Mouse (Mus musculus): ENCODE results near the gene Qrich1. TPM values are rescaled to one million over a fixed set of nuclear protein-coding genes. Genes with fewer than 3 reads are reported as not detected.

Gene Qrich1
- total RNA-seq, 2 experiments from 2014 or later, result 67.6 to 81.9 TPM

DNA sequence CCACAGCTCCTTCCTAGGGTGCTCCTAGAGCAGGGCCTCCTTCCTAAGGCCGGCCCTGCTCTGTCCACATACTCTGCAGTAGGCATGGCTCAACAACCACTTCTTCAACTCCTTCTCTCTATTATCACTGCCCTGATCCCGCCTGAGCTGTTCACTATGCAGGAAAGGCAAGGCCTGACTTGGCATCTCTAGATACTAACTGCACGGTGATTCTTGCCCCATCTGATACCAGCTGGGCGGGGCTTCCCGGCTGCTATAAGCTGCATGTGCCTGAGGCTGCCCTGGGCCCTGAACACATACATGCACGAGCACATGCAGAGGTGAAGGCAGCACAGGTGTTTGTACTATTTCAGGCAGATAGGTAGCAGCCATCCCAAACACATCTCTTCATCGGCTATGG is 47.5 kb downstream of the Qrich1 start:
- DNase-seq, result no peak

DNA sequence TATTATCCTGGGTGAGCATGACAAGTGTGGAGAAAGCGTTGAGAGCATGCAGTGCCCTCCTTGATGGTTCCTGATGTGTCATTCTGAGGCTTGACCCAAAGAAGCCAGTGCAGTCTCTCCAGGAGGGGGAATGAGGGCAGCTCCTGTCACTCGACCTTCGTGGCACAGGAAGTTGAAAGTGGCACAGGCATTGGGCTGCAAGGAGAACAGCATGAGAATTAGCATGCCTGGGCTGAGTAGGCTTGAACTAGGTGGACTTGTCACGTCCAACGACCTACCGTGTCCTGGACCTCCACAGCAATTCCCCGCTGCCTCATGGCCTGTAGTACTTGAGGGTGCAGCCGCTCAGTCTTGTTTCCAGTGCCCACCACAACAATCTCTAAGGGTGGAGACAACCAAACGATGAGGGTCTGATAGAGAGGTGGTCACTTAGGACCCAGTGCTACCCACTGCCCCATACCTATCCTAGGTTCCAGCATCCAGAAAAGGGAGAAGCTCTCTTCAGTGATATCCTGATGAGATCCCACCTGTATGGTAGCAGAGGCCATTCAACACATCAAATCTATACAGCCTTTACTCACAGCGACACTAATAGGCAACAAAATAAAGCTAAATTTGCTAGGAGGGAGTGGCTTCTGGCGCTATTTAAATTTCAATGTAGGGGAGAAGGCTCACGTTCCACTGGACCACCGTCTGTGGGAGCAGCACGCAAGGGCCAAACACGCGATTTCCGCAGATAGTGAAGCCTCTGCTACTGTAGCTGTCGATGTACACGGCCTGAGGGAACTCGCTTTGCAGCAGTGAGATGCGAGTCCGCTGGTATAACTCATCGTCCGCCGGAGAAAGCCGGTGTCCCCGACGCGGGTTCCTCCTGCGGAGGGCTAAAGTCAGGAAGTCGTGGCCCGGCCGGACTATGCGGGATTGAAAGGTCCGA is 49.5 kb downstream of the Qrich1 start:
- no peak for DNase-seq

DNA sequence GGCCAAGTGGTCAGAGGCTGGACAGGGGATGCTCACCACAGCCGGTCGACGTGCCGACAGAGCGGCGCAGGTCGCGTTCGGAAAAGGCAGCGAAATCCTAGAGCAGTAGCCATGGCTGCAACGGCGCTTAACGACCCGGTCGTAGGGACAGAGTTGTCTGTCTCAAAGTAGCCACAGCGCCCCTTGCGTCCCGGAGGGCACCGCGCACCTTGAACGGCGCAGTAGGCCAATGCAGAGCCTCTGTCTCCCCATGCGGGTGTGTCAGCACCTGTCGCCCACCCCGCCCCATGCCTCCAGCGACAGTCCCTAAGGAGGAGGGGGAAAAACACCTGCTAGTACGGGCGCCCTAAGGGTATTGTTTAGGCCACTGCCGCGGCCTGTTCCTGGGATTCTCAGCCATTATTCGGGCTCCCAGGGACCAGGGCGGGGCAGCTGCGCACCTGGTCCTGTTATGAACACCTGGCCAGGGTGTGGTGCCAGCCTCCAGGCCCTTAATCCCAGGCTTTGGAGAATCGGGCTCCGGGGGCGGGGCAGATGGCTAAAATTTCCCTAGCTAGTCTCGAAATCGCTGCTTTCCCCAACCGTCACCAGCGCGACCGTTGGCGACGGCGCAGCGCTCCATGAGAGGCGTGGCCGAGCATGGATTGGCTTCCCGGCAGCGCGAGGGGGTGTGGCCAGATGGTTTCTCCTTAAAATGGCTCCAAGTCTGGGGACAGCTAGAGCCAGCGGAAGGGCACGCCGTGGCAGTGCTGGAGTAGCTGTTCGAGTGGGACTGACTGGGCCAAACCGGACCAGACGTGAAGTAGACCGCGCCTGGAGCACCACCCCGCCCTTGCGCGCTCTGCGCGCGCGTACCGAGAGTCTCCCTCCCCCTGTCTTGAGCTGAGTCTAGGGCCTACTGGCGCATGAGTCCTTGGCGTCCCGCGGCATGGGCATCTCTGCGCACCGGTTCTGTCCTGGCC is 50.5 kb downstream of the Qrich1 start, which contains the start of gene Ndufaf3:
Gene Ndufaf3, minus strand, starts transcription at position 620 of the 962 bp plus-strand sequence.
- peak; percentile 95 for DNase-seq

GRCm38 (mm10) chr9:108567931-108568419 is 51.4 kb downstream of the Qrich1 start:
- DNase-seq, result no peak

DNA sequence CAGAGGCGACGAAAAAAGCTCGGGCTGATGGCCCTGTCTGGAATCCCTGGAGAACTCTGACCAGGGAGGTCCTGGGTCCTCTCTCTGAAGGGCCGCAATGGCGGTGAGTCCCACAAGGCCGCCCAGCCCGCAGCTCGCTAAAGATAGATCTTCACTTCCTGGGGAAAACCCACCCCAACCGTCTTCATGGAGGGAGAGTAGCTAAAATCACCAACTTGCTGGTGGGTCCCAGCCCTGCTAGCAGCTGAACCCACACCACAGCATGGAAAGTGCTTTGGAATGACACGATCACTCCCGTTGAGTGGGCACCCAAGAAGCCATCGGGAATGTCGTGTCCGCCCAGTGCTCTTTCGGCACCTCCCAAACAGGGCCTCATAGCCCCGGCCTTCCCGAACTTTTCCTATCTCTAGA is 51.9 kb downstream of the Qrich1 start:
- DNase-seq, result no peak

DNA sequence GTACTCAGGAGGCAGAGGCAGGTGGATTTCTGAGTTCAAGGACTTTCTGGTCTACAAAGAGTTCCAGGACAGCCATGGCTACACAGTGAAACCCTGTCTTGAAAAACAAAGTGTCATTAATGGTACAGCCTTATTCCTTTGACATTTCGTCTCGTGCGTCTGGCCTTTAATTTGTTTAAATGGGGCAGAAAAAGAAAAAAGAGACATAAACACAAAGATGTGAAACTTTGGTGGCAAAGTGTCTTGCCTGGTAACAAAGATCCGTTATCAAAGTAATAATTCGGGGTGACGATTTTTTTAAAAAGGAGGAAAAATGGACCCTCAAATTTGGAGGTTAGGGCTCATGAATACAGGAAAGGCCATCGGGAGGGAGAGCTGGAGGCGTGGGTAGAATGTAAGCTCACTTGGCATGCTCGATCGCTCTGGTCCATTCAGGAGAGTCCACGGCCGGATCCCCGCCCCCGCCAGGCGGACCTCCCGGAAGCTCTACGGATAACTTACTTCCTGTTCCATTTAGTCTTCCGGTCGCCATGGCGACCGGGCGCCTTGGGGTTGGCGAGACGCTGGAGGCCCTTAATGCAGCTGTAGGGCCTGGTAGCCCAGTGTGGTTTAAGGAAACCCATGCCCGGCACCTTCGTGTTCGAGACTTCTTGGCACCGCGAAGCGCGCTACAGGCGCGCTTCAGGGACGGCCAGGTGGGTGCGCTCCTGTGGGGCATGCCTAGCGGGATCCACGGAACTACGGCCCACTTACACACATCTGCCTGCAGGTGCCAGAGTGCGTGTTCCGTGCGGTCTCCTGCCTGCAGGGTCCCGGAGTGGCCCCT is 53.0 kb downstream of the Qrich1 start, which contains the start of gene Dalrd3:
Gene Dalrd3, plus strand, starts transcription at position 506 of the 826 bp plus-strand sequence.
- peak; percentile 84 for DNase-seq

DNA sequence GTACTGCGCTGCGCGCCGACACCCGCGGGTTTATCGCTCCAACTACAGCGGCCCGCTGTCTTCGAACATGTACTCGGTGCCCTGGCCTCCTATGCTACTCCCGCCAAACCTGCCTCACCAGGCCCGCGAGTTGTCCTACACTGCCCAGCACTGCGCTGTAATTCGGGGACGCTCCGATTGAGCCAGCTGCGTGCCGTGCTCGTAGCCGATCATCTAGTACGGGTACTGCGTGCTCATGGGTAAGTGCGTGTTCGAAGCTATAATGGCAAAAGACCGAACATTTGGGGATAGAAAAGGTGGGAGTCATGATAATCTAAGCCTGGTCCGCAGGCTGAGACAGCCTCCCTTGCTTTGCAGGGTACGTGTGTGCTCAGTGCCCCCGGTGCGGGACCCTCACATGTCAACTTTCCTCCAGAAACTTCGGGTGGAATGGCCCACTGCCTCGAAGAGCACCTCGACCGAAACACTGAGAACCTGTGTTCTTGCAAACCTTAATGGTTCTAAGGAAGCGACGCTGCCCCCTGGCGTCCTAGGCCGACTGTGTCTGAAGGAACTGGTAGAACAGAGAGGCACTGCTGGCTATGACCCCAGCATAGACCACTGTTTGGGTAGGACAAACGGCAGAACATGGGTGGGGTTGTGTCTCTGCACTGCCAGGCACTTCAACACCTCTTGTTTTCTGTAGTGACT is 53.7 kb downstream of the Qrich1 start:
- peak; percentile 79 for DNase-seq

DNA sequence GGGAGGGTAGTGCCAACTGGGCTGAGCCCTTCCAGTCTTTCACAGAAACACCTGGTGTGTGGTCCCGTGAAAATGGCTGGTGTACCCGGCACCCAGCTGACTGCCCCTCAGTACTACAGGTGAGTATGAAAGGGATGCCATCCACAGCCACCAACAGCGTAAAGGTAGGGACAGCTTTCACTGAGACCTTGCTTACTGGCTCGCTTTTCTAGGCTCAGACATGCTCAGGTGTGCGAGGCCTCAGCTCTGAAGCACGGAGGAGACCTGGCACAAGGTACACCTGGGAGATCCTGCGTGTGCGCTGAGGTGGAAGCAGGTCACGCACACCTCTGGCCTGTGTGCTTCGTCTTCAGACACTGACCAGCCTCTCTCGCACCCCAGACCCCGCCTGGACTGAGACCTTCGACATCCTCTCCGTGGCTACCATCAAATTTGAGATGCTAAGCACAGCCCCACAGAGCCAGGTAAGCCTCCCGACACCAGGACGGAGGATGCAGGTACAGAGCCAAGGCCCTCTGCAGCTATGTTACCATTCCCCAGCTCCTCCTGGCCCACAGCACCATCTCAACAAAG is 54.9 kb downstream of the Qrich1 start:
- DNase-seq, result no peak

DNA sequence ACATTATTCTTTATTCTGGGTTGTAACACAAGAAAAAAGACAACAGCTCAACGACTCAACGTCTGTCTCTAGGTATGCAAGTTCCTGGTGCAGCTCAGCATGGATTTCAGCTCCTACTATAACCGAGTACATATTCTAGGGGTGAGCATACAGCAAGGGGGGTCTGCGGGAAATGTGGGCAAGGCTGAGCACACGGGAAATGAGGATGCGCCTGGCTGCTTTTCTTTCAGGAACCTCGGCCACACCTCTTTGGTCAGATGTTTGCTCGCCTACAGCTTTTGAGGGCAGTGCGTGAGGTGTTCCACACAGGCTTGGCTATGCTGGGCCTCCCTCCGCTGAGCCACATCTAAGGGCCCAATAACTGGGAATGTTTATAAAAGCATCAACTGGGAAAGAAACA is 55.7 kb downstream of the Qrich1 start:
- DNase-seq, result no peak

DNA sequence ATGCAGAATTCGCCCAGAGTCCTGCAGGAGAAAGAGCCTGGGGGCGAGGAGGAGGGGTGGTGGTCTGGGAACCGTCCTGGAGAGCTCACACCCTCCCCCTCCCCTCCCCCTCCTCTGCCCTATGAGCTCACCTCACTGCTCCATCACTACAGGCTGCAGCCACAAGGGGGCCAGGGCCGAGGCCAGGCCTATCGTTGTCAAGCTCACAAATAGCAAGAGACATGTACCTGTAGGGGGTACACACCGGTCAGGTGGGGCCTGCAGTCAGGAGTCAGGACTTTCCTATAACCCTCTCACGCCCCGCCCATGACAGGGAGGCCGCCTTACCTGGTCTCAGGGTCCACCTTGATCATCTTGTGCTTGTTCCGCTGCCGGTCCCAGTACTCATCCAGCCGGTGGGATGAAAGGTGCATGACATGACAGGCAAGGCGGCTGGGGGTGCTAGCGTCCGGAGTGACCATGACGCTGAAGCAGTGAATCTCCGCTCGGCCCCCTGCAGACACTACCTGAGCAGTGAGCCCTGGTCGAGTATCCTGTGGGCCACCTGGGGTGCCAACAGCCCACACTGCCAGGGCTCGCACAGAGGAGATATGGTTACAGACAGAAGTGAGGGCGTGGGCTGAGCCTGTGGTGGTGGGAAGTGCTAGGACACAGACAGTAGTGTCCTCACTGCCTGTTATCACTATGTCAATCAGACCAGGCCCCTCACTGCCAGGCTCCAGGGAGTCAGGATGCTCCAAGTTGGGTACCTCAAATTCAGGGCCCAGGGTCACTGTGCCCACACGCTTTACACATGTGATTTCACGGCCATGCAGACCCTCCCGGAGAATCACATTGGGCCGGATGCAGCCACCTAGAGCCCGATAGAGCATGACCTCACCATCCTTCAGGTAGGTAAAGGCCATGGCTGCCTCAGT is 57.4 kb downstream of the Qrich1 start:
- DNase-seq, result peak; percentile 63

GRCm38 (mm10) chr9:108574921-108575320 is 58.3 kb downstream of the Qrich1 start:
- DNase-seq, result no peak

DNA sequence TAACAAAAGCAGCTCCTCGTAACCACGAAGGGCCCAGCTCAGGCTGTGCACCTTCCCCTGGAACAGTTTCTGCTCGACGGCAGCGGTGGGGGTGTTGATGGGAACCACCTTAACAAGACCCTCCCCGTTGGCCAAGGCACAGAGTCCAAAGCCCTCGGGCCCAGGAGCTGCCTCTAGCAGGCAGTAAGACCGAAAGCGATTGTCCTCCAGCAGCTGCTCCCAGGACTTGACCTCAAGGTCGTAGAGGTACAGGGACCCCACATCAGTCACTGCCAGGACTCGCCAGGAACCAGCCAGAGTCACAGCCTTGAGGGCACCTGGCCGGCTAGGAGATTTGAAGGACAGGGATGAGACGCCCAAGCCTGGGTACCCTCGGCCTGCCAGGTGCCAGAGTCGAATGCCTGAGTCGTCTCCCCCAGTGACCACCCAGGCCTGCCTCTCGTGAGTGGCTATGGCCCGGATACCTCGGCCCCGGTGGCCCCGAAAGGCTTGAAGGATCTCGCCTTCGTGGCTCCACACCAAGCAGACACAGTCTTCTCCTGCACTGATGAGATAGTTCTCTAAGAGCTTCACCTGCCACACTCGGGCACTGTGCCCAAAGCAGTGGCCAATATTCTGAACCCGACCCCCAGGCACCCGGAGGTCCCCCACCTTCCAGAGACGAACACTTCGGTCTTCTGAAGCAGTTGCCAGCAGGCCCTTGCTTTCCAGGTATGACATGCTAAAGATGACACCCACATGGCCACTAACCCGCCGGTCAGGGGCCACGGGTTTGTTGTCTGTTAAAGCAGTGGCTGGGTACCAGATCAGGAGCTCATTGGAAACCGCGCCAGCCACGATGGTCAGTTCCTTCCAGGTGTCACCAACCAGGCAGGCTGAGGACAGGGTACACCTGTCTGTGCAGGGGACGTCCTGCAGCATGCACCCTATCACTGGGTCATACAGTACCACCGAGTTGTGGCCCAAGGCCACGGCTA is 59.0 kb downstream of the Qrich1 start:
- DNase-seq, result no peak

GRCm38 (mm10) chr9:108577025-108577424 is 60.4 kb downstream of the Qrich1 start:
- no peak for DNase-seq

DNA sequence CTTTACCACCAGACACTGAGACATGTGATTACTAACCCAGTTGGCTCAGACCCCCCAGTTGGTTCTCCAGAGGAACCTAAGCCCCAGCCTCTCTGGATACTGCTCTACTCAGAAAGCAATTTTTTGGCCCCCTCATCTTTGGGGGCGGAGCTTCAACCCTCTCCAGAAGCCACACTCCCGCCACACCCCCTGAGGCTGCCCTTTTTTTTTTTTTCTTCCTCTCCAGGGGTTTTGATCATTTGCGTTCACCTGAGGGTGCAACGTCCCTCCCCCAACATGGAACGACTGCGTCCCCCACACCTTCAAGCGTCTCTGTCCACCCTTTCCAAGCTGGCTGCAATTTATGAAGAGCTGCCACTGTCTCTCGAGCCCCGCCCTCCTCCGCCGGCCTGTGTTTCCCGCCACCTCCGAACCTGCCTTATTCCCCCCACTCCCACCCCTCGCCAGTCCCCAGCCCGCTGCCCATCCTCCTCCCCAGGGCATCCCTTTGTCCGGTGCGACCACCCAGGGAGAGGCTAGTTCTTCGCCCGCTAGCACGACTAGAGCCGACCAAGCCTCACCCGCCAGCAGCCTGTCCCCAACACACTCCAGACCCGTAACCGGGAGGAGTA is 61.4 kb downstream of the Qrich1 start:
- DNase-seq, result peak; percentile 72

DNA sequence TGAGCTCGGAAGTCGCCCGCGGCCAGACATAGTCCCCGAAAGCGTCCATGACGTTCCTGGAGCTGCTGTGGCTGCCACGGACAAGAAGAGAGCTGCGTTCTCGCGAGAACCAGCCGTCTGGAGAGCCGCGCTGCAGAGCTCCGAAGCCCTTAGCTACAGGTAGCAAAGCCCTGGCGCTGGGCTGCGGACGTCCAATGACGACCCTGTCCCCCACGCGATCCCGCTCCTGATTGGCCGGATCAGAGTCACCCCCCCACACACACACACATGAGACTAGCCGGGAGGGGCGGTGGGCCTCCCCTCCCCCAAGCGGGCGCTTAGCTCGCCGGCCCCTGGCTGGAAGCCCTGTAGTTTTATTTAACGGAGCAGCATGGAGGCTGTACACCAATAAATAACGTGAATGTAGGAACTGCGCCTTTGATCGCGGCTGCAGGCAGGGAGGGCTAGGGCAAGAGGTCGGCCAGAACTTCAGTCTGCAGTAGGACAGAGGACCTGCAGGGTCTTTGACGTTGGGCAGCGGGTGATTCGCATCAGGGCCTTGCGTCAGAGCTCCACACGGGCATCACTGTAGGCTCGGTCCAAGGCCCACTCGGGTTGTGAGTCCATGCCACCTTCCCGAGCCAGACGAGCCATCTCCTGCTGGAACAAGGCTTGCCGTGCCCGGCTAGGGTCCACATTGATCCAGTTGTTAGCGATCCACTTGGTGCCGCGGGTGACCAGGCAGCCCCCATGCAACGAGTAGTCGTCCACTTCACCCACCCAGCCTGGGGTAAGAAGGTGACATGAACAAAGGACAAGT is 62.1 kb downstream of the Qrich1 start, which contains the start of gene Wdr6:
Gene Wdr6, minus strand, starts transcription at position 195 of the 799 bp plus-strand sequence.
- DNase-seq, result peak; percentile 84

DNA sequence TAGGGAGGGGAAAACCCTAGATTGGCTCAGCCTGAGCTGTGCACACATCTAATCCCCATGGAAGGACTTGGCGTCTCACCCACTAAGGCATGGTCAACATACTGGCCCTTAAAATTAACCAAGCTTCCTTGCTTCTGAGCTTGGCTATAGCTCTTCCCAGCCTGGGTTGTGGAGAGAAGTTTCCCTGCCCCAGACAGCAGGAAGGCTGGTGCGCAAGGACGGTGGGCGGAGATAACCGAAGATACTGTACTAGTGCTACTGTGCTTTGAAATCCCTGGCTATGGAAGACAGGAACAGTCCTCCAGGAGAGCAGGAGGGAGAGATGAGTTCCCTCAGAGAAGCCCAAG is 62.7 kb downstream of the Qrich1 start:
- no peak for DNase-seq
